Mouse (Mus musculus): ENCODE results near the gene Gm10775. TPM values are rescaled to one million over a fixed set of nuclear protein-coding genes. Genes with fewer than 3 reads are reported as not detected.

The Gm10775 gene
- under 1 TPM; 0.49 to 0.86 TPM for total RNA-seq (2021)
- long read RNA-seq, experiment 1, result 0 reads
- long read RNA-seq, experiment 2, result 0 reads

DNA sequence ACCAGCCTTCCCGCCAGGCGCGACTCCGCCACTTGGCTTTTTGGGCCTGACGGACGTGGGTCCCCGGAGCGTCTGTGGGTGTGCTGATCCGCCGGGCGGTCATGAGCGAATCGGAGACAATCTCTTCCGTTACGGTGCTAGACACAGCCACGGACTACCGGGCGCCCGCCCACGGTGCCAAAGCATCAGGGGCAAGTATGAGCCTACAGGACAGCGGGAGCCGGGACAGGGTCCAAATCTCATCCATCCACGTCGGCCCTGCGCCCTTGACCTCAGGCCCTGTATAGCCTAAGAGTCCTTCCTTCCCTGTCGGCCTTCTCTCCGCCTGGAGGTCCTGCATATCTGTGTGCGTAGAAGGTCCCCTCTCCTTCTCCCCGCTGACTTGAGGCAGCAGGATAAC, at the start of gene Gm10775:
TSS of gene Gm10775 (plus strand) at position 301 of the 400 bp plus-strand sequence.
- H3K27ac ChIP-seq, result peak within 1 kb of the TSS; percentile 86
- TF ChIP-seq CTCF (IDR thresholded peaks at IDR 0.05), result no peak
- intact Hi-C loops (cut with DNase I), result no loop called here
- H3K4me3 ChIP-seq, result peak within 1 kb of the TSS; percentile 44
- DNase-seq (ENCODE audit: extremely low spot score in 1 of 2, low spot score in 2 of 2), result peak; percentile 38 to 39

DNA sequence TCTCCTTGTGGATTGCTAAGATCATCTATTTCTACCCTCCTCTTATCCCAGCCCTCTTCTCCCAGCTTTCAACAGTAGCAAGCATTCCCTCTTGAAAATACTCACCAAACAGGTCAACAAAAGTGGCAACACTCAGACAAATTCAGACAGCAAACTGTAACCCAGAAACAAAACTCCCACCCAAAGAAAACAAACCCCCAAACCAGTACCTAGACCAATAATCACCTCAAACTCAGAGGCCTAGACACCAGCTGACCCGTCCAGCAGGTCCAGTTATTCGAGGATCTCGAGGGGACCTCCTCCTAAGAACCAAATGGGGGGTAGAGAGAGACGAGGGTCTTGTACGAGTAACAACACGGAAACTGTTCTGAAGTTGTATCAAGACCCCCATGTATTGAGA, 33.4 kb upstream of the Gm10775 start:
- Histone ChIP-seq H3K27ac (no peak overlapping the region), H3K4me3 (no peak overlapping the region)
- intact Hi-C loops (cut with DNase I), result no loop called here
- TF ChIP-seq CTCF (IDR thresholded peaks at IDR 0.05), result no peak
- no peak for DNase-seq (ENCODE audit: extremely low spot score in 1 of 2, low spot score in 2 of 2)

DNA sequence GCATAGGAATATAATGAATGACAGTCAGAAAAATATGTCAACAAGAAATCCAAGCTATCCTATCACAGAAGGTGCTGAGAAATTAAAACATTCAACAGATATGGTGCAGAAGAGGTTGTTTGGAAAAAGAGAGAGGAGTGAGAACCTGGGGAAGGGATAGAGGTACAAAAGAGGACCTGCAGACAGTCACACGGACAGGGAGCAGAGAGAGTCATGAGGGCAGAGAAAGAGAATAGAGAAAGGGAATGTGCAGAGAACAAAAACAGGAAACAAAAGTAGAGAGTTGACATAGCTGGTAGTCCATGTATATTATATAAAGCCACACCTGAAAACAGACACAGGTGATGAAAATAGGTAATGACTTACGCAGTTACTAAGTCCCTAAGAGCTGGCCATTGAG, 32.7 kb upstream of the Gm10775 start:
- no peak for DNase-seq (ENCODE audit: extremely low spot score in 1 of 2, low spot score in 2 of 2)
- no peak overlapping the region for H3K27ac ChIP-seq
- H3K4me3 ChIP-seq, result no peak overlapping the region
- no peak for TF ChIP-seq CTCF (IDR thresholded peaks at IDR 0.05)
- intact Hi-C loops (cut with DNase I), result no loop called here

DNA sequence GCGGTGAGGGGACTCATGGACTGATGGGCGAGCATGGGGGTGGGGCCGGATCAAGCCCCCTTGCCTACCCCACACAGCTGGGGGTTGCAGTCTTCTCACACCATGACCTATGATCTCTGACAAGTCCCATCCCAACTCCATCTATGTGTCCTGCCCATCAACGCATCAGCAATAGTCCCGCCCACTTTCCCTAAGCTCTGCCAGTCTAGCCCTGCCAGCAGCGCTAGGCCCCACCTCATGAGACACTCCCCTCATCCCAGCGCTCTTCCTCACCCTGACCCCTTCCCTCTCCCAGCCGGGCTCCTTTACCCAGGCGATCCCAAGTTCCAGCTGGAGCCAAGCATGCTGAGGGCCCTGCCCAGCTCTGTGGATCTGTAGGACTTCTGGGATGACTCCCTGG, 22.1 kb upstream of the Gm10775 start:
- intact Hi-C loops (cut with DNase I), result no loop called here
- no peak for DNase-seq (ENCODE audit: extremely low spot score in 1 of 2, low spot score in 2 of 2)
- H3K27ac ChIP-seq, result no peak overlapping the region
- H3K4me3 ChIP-seq, result no peak overlapping the region
- TF ChIP-seq CTCF (IDR thresholded peaks at IDR 0.05), result no peak

DNA sequence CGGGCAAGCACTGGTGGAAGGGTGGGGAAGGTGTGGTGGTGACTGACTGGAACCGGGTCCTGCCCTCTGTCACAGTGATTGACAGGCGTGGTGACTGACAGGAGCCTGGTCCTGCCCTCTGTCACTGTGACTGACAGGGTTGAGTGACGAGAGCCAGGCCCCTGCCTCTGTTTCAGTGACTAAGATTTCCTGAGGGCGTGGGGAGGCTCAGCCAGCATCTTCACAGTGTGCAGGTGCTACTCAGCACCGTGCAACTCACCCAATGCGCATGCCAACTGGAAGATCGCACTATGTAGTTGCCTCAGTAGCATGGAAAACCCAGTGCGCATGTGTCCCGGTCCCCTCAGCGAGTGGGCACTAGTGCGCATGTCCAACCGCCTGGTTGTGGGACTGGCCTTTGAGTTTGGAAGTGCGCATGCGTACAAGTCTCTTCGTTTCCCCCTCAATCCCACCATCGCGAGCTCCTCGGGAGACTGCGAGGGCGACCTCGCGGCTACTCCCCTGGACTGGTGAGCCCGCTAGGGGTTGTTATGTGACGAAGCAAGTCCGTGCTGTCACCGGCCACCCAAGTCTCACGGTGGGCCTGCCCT, 18.7 kb upstream of the Gm10775 start:
- peak; percentile 97 for DNase-seq (ENCODE audit: extremely low spot score in 1 of 2, low spot score in 2 of 2)
- TF ChIP-seq CTCF (IDR thresholded peaks at IDR 0.05), result no peak
- intact Hi-C loops (cut with DNase I), result loop anchor here (1.0 to 5.0 kb wide), 5 partner anchors 38 to 923 kb away; partner anchors contain the start of genes Cdk20 and Zfp369
- peak overlapping the region; percentile 97 for H3K27ac ChIP-seq
- peak overlapping the region; percentile 72 for H3K4me3 ChIP-seq

DNA sequence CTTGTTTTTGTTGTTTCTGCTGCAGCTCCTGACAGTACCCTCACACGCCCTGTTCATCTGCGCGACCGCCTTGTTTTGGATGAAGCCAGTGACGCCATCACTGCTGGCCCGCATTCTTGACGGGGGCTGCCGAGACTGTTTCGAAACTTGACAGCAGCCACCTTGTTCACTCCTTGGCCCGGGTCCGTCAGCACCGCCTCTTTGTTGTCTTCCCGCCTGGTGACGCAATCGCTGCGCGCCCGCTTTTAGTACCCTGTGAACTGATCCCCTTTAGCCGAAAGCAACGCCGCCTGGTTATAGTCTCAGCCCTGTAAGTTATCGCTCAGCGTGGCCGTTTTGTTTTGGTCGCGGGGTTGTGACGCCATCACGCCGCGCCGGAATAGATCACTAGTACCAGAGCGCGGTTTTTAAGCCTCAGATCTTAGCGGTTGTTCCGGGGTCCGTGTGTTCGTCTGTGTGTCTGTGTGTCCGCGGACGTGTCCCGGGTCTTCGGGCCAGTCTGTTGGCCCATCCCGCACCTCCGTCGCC, 18.2 kb upstream of the Gm10775 start:
- intact Hi-C loops (cut with DNase I), result loop anchor here (1.0 to 5.0 kb wide), 5 partner anchors 37 to 924 kb away; partner anchors contain the start of genes Cdk20 and Zfp369
- peak; percentile 96 for DNase-seq (ENCODE audit: extremely low spot score in 1 of 2, low spot score in 2 of 2)
- Histone ChIP-seq H3K4me3 (peak overlapping the region; percentile 72), H3K27ac (peak overlapping the region; percentile 97)
- no peak for TF ChIP-seq CTCF (IDR thresholded peaks at IDR 0.05)

DNA sequence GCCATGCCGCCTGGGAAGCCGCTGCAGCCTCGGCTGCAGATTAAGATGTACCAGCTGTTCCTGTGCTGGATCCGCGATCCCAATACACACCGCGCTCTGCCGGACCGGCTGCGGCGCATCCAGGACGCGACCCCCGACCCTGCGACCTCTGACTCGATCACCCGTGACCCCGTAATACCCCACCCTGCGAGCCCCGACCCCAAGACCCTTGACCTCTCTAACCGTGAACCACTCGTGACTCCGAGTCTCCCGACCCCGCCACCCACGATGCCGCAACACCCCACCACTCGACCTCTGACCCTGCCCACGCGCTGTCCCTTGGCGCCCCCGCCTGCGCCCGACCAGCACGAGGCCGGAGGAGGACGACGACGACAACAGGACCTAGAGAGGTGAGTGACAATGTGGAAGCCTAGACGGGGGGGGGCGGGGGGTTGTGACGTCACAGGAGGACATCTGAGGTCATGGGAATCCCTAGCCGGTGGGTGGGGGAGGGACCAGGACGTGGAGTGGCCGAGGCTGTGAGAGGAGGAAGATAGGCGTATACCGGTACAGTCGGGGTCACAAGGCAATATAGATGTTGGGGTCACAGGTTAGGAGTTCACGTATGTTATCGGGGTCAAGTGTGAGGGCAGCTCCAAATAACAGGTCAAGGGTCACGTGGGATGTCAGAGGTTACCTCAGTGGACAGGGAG, 17.6 kb upstream of the Gm10775 start:
- Histone ChIP-seq H3K27ac (peak overlapping the region; percentile 25; the same call in 1 of the 2 replicates), H3K4me3 (peak overlapping the region; percentile 72)
- no peak for TF ChIP-seq CTCF (IDR thresholded peaks at IDR 0.05)
- DNase-seq (ENCODE audit: extremely low spot score in 1 of 2, low spot score in 2 of 2), result no peak
- intact Hi-C loops (cut with DNase I), result loop anchor here (1.0 to 5.0 kb wide), 5 partner anchors 37 to 924 kb away; partner anchors contain the start of genes Cdk20 and Zfp369

DNA sequence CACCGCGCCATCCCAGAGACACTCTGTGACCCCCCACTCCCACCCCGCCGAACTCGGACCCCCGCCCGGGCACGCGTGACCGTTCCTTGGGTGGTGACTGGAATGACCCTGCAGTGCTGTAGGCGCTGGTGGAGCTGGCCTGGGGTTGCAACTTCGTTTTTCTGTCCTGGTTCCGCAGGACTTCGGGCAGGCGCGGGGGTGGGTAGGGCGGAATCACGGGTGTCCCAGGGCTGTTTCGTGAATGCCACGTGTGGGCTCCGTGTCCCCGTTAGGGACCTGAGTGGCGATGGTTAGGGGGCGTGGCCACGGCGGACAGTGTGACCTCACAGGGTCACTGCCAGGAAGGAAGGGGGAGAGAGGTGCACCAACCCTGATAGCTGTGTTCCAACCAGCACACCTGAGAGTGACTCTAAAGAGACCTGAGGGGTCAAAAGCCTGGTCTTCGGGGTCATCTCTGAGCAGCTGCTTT, 17.0 kb upstream of the Gm10775 start:
- H3K4me3 ChIP-seq, result peak overlapping the region; percentile 72
- no peak overlapping the region for H3K27ac ChIP-seq
- DNase-seq (ENCODE audit: extremely low spot score in 1 of 2, low spot score in 2 of 2), result peak in 1 of 2 experiments; percentile 22
- intact Hi-C loops (cut with DNase I), result loop anchor here (5.0 kb wide), 3 partner anchors 795 to 925 kb away; partner anchors contain the start of gene Cdk20
- TF ChIP-seq CTCF (IDR thresholded peaks at IDR 0.05), result no peak

DNA sequence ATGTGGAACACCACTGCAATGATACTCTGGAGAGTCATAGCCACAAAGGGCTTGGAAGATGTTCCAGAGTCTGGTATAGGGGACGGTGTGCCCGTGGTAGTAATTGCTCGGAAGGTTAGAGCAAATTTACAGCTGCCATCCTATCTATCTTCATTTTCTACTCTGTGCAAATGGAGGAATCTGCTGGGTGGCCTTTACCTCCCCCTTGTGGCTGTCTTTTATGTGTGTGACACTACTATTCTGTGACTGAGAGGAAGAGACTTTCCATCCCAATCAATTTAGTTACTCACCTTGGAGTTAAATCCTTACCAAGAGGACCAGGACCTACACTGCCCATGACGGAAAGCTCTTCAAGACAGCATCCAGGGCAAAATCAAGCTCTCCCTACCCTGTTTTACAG, 16.1 kb upstream of the Gm10775 start:
- intact Hi-C loops (cut with DNase I), result loop anchor here (5.0 kb wide), 3 partner anchors 796 to 926 kb away; partner anchors contain the start of gene Cdk20
- H3K4me3 ChIP-seq, result no peak overlapping the region
- no peak for DNase-seq (ENCODE audit: extremely low spot score in 1 of 2, low spot score in 2 of 2)
- TF ChIP-seq CTCF (IDR thresholded peaks at IDR 0.05), result peak; percentile 50
- no peak overlapping the region for H3K27ac ChIP-seq

DNA sequence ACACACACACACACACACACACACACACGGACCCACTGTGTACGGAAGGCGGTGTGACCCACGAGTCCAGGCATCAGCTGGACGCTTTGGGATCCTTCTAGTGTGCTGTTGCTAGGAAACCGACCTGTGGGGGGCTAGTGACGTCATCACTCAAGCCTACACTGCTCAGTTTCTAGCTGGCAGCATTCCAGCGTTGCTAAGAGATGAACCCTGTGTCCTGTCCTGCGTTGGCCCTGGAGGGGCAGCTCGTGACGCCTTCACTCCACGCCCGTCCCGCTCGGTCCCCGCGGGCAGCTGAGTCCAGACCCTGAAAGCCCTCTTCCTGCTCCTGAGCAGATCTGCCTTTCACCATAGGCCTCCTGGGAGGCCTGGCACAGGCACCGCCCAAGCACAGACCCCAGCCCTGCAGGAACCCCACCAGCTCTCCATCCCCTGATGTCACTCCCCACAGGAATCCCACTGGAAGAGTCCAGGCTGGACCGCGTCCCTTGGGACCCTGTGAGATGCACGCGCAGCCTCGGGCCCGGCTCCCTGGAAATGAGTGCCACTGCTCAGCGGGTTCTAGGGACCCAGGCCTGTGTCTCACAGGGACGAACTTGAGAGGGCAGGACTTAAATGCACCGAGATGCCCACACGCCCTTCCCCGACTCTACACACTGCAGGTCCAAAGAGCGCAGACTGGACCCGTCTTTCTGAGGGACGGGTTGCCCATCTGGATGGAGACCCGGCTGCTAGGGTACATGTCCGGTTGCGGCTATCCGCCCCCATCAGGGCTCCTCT, 974 bp upstream of the Gm10775 start:
- peak overlapping the region; percentile 44 for H3K4me3 ChIP-seq
- H3K27ac ChIP-seq, result peak overlapping the region; percentile 86
- TF ChIP-seq CTCF (IDR thresholded peaks at IDR 0.05), result no peak
- peak; percentile 80 to 82 for DNase-seq (ENCODE audit: extremely low spot score in 1 of 2, low spot score in 2 of 2)
- intact Hi-C loops (cut with DNase I), result loop anchor here (1.0 kb wide), 1 partner anchor 20 kb away; the partner anchor contains the start of gene Zfp369

DNA sequence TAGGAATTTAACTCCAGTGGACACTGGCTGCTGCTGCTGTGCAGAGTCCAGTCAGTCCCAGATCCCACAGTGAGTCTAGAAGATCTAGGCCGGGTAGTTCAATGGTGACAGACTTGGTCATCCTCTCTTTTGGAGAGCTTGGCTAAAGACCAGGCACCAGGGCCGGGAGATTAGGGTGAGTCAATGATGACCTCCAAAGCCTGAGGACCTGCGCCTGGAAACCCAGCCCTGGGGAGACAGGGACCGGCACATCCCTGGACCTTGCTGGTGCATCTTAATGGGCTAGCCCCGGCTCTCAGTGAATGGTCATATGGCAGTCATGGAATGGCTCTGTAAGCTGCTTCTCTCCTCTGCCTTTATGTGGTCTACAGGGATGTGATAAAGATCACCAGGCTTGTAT, 2.7 kb downstream of the Gm10775 start:
- intact Hi-C loops (cut with DNase I), result no loop called here
- H3K4me3 ChIP-seq, result no peak overlapping the region
- DNase-seq (ENCODE audit: extremely low spot score in 1 of 2, low spot score in 2 of 2), result no peak
- no peak overlapping the region for H3K27ac ChIP-seq
- TF ChIP-seq CTCF (IDR thresholded peaks at IDR 0.05), result no peak
